Mouse (Mus musculus) cerebellum, adult 2 months (tissue): Measurements from ENCODE around the gene Atf7. TPM values are rescaled to one million over a fixed set of nuclear protein-coding genes. Genes with fewer than 3 reads are reported as not detected.

Source experiments
- DNase-seq, 2 experiments: peaks; one replicate each; pipeline ENCODE4 v3.0.0; 2021
- H3K27ac ChIP-seq: fragments of 200-500 bp; 2 replicates; pipeline ENCODE4 v1.5.1; 2012; ENCODE audit warnings: low read length, control low read depth, inconsistent platforms; ENCODE audit not compliant: insufficient read depth
- H3K27me3 ChIP-seq: fragments of 200-500 bp; 2 replicates; pipeline ENCODE4 v1.6.1; 2012; ENCODE audit warnings: inconsistent platforms, mild to moderate bottlenecking, low read length, moderate library complexity; ENCODE audit not compliant: control insufficient read depth, insufficient read depth
- H3K4me1 ChIP-seq: fragments of 200-500 bp; 2 replicates; pipeline ENCODE4 v1.6.1; 2011; ENCODE audit warnings: low read length; ENCODE audit not compliant: control insufficient read depth, insufficient read depth
- H3K4me3 ChIP-seq: fragments of 200-500 bp; replicated peaks from 2 replicates; pipeline ENCODE3; 2011; ENCODE audit warnings: mild to moderate bottlenecking, low read depth, low read length, control low read depth; ENCODE audit not compliant: insufficient read depth
- CTCF ChIP-seq: fragments of 200-500 bp; IDR thresholded peaks from 2 replicates; pipeline ENCODE4 v1.5.1; 2011; ENCODE audit warnings: low read depth, mild to moderate bottlenecking, control low read depth, low read length, moderate library complexity, borderline replicate concordance; ENCODE audit not compliant: insufficient read depth
- POLR2A ChIP-seq: fragments of 200-500 bp; IDR thresholded peaks from 2 replicates; pipeline ENCODE4 v1.6.1; 2011; ENCODE audit warnings: low read length, control low read depth, borderline replicate concordance; ENCODE audit not compliant: insufficient read depth
- WGBS: fragments of 180-500 bp; shearing (Covaris S2); methylation state at CpG from one replicate; pipeline ENCODE4 v1.1.7; 2018; 5-methylcytosine and 5-hydroxymethylcytosine counted together
- polyA plus RNA-seq: library from polyadenylated mRNA; depleted of rRNA; stranded (reverse); fragments of >200 nt; gene quantifications from 2 replicates; pipeline ENCODE4 v1.2.3, GENCODE M21; 2012

The Atf7 gene
- polyA plus RNA-seq, 1 experiment: 66.6 TPM

DNA sequence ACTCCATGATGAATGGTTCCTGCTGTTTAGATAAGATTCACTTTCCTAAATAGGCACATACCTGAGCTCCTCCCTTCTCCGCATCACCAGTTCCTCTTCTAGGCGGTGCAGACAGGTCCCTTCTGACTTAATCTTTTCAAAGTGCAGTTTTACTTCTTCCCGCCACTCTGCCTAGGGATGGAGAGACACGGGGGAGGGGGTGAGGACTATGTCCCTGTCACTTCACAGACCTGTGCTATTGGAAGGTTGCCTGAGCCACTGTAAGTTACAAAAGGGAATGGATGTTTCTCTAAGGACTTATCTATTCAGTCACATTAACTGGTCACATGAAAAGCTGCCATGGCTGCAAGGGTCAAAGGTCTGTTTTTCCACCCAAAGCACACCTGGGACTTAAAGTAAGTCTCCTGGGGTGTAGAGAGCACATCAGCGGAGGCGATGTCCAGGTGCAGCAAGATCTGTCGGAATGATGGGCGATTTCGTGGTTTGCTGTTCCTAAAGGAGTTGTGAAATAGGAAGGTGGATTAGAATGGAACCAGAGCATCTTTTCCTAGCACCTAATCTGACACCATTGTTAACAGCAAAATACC lies 122.9 kb downstream of the Atf7 start:
- Histone ChIP-seq H3K27ac (no peak overlapping the region), H3K27me3 (no peaks in the 10 kb centered on the region), H3K4me1 (peaks cover 6% of the 10 kb centered on the region), H3K4me3 (no peak overlapping the region)
- DNase-seq: no peak
- TF ChIP-seq POLR2A (no peak), CTCF (no peak)
- 73% methylated on average over 9 of the region's 9 CpGs for WGBS

DNA sequence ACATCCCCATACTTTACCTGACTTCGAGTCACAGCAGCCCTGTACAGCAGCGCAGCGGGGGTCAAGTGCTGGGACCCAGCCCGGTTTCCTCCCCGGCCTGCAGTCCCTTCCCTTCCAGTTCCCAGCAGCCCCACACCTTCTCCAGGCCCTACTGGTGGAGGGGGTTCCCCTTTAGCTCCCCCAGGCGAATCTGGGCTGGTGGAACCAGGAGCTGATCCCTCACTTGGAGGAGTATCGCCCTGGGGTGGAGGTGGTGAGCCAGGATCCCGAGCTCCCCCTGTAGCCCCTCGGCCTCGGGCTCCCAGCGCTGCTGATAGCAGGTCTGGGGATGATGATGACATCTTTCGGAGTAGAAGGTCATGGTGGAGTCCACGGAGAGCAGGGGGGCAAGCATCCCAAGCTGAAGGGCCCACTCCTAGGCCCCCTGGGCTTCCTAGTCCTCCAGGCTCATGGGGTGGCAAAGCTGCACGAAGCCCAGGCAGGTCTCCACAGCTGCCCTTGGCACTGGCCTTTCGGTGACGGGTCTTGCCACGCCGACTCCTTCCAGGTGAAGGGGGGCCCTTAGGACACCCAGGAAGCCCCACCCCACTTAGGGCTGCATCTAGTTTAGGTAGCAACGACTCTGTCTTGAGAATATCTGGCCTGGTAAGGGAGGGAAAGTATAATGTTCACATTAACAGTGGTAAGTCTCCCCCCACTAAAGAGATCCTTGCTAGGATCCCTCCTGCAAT lies 124.0 kb downstream of the Atf7 start:
- H3K27me3 ChIP-seq: no peaks in the 10 kb centered on the region
- no peak overlapping the region for H3K27ac ChIP-seq
- no peak for DNase-seq
- no peak for TF ChIP-seq POLR2A
- no peak for TF ChIP-seq CTCF
- H3K4me1 ChIP-seq: peaks cover 6% of the 10 kb centered on the region
- 82% methylated on average over 19 of the region's 19 CpGs for WGBS
- H3K4me3 ChIP-seq: no peak overlapping the region

DNA sequence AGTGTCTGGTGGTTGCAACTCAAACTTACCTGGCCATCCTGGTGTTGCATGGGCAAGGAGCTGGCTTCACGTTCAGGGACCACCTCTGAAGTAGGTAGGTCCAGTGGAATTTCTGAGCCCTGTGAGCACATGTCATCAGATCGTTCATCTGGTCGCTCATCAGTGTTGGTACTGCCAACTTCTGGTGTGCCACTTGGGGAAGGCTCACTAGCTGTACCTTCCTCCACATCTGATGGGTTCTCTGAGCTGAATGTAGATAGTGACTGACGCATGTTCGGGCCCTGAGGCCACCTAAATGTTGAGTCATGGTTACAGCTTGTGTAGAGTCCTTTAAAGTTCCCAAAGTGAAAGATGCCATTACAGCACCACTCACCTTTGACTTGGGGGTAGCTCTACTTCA lies 124.8 kb downstream of the Atf7 start:
- Histone ChIP-seq H3K4me3 (no peak overlapping the region), H3K27ac (no peak overlapping the region), H3K27me3 (no peaks in the 10 kb centered on the region), H3K4me1 (peaks cover 4% of the 10 kb centered on the region)
- TF ChIP-seq CTCF: no peak
- TF ChIP-seq POLR2A: no peak
- WGBS: 69% methylated on average over 5 of the region's 5 CpGs
- DNase-seq: no peak

DNA sequence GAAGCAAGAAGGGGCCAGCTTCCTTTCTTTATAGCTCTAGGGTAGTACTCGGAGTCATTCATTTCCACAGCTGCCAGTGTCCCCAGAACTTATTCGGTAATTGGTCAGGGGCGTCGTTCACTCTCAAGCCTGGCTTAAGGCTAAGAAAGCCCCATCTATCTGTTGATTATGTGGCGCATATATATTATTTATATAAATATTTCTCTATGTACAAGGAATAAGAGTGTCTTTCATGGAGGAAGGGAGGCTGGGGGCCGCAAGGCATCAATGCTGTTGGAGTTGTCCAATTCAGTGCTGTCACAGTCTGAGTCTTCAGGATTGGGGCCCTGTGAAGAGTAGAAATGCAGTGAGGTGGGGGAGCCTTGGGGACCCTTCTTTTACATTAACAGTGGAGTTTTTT lies 125.4 kb downstream of the Atf7 start:
- no peak for DNase-seq
- no peaks in the 10 kb centered on the region for H3K27me3 ChIP-seq
- WGBS: 79% methylated on average over 6 of the region's 6 CpGs
- TF ChIP-seq POLR2A: no peak
- no peak for TF ChIP-seq CTCF
- no peaks in the 10 kb centered on the region; the same call in none of the 2 replicates for H3K4me1 ChIP-seq
- H3K27ac ChIP-seq: no peak overlapping the region
- H3K4me3 ChIP-seq: no peak overlapping the region

DNA sequence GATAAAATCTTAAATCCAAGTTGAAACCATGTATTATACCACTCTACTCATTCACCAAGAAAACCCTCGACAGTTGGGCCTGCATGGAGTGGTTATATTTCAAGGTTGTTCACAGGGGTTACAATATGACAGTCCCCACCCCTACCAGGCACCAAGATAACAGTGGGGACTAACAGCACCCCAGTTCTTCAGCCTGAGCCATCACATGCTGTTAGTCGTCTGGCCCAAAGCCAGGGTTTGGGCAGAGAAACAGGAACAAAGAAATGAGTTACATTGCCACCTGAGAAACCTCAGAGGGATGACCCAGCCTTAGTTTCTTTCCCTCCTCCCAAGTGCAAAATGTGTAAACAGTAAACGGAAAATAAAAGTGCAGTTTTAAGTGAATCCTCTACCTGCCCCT lies 125.9 kb downstream of the Atf7 start:
- no peak overlapping the region for H3K4me3 ChIP-seq
- no peak for DNase-seq
- no peak overlapping the region for H3K27ac ChIP-seq
- 40% methylated on average over 3 of the region's 3 CpGs for WGBS
- no peaks in the 10 kb centered on the region for H3K27me3 ChIP-seq
- H3K4me1 ChIP-seq: no peaks in the 10 kb centered on the region; the same call in none of the 2 replicates
- TF ChIP-seq POLR2A (no peak), CTCF (no peak)

DNA sequence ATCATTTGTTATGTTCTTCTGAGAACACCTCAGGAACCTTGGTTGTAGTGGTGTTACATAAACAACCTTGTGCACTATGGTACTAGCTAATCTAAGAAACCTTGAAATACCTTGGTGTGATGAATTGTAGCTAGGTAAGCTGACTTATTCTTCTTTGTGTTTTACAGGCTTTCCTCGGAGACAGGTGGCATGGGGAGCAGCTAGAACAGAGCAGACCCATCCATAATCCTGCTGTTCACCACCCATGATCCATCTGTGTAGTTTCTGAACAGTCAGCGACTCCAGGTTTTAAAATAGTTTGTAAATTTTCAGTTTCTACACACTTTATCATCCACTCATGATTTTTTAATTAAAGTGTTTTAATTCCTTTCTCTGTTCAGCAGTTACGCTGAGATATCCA lies 126.9 kb downstream of the Atf7 start:
- Histone ChIP-seq H3K4me3 (no peak overlapping the region), H3K27ac (no peak overlapping the region), H3K27me3 (no peaks in the 10 kb centered on the region), H3K4me1 (peaks cover 3% of the 10 kb centered on the region)
- 45% methylated on average over 3 of the region's 3 CpGs for WGBS
- TF ChIP-seq CTCF (no peak), POLR2A (no peak)
- no peak for DNase-seq

DNA sequence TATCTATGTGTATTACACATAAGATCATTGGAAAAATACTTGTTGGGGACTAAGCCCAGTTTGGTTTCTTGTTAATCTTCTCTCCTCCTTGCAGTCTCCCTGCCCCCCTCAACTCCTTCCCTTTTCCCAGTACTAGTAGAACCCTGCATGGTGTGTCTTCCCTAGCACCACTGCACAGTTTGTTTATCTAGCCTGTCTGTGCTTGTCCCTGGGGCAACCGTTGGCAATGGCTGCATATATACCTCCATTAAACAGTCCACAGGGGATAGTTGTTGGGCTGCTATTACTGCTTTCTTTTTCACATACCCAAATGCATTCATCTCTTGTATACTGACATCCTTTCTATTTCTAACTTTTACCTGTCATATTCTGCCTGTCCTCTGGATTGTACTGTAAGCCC lies 137.6 kb downstream of the Atf7 start:
- no peak for DNase-seq
- Histone ChIP-seq H3K4me1 (no peaks in the 10 kb centered on the region; the same call in 1 of the 2 replicates), H3K27ac (no peak overlapping the region), H3K4me3 (no peak overlapping the region), H3K27me3 (no peaks in the 10 kb centered on the region)
- TF ChIP-seq POLR2A (no peak), CTCF (no peak)
- 85% methylated on average over 1 of the region's 1 CpGs for WGBS

DNA sequence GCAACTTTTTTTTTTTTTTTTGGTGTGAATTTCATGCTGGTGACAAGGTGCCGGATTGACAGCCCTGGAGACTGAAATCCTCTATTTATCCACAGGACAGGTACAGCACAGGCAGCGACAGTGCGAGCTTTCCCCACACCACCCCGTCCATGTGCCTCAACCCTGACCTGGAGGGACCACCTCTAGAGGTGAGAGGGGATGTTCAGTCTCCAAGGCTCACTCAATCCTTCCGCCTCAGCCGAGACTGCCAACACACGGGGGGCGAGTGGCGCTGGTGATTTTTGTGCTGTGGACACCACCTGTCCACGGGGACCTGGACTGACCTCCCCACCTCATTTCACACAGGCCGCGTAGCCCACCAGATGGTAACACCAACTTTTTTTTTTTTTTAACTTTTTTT lies 139.4 kb downstream of the Atf7 start:
- no peak for DNase-seq
- no peak overlapping the region for H3K27ac ChIP-seq
- 64% methylated on average over 12 of the region's 12 CpGs for WGBS
- no peaks in the 10 kb centered on the region for H3K27me3 ChIP-seq
- H3K4me3 ChIP-seq: no peak overlapping the region
- no peak for TF ChIP-seq CTCF
- no peak for TF ChIP-seq POLR2A
- no peaks in the 10 kb centered on the region; the same call in 1 of the 2 replicates for H3K4me1 ChIP-seq
